Mouse (Mus musculus) spleen, adult 12 weeks (tissue): ENCODE measurements around the gene Ms4a10.

Experiments
- DNase-seq: peaks from one replicate; pipeline ENCODE4 v3.0.0; 2022; ENCODE audit warnings: low spot score

Ms4a10 gene

DNA sequence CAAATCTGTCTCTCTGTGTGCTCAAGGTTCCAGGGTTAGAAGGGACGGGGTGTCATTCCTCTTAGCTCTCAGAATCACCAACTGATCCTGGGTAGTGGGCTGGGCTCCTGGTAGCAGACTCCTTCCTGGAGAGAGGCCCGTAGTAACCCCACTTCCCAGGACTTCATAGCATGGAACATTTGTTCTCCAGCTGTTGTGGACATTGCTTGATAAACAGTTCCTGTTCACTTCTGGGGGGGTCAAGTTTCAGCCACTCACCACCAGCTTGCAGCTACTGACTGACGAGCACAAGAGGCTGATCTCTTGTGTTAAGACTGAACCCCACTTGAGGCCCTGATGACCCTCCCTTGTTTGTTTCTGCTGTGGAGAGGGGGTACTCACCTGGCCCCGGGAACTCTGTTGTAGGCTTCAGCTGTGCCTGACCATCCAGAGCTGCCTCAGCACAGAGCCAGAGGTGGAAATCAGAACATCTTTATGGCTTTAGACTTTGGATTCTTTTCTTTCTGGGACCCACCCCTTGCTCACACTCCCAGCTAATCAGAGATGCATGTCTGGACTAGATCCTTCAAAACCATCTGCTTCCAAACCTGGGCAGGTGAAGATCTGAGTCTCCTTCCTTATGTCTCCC lies at the start of gene Ms4a10:
Ms4a10 (minus strand) TSS at position 433 of the 628 bp plus-strand sequence.
- DNase-seq = no peak

- no peak for DNase-seq
Observed at GRCm38 (mm10) chr19:11022382-11022781, 47.9 kb upstream of the Ms4a10 start.

- DNase-seq = no peak
Observed at GRCm38 (mm10) chr19:11017891-11018290, 43.4 kb upstream of the Ms4a10 start, which contains the start of gene Ms4a18. Gene Ms4a18 (minus strand): TSS chr19:11018031.

- no peak for DNase-seq
Observed at GRCm38 (mm10) chr19:11017251-11017650, 42.8 kb upstream of the Ms4a10 start.

DNA sequence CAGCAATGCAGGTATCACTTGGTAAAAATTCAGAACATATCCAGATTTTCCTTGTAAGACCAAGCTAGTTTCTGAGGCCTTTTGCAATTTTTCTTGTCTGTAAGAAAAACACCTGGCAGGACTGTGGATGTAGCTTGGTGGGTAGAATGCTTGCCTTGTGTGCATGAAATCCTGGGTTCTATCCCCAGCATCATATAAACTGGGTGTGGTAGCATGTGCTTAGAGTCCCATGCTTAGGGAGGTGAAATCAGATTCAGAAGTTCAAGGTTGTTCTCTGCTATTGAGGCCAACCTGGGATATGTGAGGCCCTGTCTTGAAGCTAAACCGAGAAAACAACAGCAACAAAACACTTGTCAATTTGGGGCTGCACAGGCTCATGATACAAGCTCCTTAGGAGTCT lies 41.5 kb upstream of the Ms4a10 start:
- no peak for DNase-seq

GRCm38 (mm10) chr19:11015468-11015867 lies 41.0 kb upstream of the Ms4a10 start:
- DNase-seq = no peak

DNA sequence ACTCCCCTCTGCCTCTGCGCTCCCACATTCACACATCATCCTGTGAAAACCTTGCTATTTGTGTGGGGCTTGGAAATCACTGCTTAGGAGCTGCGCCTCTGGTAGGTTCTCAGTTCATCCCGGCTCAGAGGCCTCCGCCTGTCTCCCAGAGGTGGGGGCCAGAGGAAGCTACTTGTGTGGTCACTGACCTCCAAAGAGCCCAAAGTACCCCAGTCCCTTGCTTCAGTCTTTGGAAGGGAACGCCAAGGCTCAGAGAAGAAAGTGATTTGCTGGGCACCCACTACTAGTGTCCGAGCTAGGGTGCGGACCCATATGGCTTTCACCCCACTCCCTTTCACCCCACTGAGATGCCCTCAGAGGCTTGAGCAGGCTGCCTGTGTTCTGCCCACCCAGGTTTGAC lies 18.7 kb upstream of the Ms4a10 start, which contains the start of gene Ms4a15:
Ms4a15 (minus strand) TSS at position 101 of the 400 bp plus-strand sequence.
- DNase-seq = no peak

- DNase-seq = no peak
Observed at GRCm38 (mm10) chr19:10991911-10992310, 17.4 kb upstream of the Ms4a10 start.

GRCm38 (mm10) chr19:10990751-10991150 lies 16.3 kb upstream of the Ms4a10 start:
- no peak for DNase-seq

DNA sequence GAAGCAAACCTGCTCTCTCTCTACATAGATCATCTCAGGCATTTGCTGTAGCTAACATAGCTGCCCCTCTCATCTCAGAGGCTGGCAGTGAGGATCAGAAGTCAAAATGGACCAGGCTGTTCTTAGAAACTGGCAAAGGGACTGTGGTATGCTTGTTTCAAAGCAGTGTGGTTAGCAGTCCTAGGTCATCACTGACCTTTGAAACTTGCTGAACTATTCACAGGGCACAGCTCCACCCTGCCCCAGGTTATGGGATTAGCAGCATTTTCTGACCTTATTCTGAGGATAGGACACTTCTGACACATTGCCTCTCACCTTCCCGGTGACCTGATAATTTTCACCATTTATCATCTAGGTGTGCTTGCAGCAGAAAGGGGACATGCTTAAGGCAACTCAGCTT lies 14.1 kb upstream of the Ms4a10 start:
- DNase-seq = no peak

DNA sequence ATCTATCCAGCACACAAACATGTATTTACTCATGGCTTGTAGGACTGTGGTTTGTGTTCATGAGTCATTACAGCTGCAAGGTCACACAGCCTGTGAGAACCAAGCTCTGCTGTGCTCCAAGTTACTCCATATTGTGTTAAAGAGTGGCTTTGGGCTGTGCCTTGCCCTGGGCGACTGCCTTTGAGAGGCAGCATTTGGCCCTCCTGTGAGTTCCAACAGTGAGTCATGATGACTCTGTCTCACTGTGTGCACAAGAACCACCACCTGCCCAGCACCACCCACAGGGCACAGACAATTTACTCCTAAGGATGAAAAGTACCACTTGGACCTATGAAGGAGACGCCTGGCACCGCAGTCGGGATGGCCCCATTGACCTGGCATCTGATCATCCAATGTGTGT lies 11.4 kb upstream of the Ms4a10 start:
- no peak for DNase-seq

DNA sequence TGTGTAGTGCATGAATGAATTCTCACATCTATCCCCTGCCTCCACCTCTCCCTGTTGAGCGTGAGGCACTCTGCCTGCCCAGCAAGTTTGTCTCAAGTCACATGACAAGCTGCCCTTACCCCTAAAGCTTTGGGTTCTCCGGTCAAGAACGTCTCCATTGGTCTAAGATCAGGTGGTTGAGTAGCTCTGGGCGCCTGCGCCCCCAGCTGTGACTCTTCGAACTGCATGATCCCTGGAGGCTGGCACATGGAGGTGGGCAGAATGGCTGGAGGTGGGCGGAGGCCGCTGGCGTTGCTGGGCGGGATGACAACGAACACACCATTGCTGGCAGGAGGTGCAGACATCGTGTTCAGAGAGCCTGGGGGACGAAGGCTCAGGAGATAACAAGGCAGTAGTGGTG lies 10.1 kb upstream of the Ms4a10 start:
- no peak for DNase-seq

DNA sequence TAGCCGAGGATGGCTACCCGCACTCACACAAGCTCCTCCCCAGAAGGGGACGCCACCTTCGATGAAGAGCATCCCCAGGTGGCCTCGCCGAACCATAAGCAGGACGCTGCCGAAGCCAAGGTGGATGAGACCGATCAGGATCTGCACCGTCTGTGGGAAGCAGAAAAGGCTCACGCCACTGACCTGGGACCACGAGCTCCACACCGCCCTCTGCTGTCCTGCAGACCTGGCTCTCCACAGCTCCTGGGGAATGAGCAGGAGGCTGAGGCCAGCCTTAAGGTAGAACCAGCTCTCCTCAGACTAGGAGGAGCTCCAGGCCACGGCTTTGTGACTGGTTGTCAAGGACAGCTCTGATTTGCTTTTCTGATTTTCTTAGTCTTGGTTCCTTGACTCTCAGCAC lies 8.7 kb upstream of the Ms4a10 start:
- no peak for DNase-seq

- no peak for DNase-seq
Observed at GRCm38 (mm10) chr19:10980210-10980609, 5.7 kb upstream of the Ms4a10 start.

- peak; percentile 68 for DNase-seq
Observed at GRCm38 (mm10) chr19:10979184-10980168, 5.0 kb upstream of the Ms4a10 start.

- DNase-seq = no peak
Observed at GRCm38 (mm10) chr19:10976318-10976717, 1.8 kb upstream of the Ms4a10 start.

GRCm38 (mm10) chr19:10975187-10975586 lies 717 bp upstream of the Ms4a10 start:
- no peak for DNase-seq

DNA sequence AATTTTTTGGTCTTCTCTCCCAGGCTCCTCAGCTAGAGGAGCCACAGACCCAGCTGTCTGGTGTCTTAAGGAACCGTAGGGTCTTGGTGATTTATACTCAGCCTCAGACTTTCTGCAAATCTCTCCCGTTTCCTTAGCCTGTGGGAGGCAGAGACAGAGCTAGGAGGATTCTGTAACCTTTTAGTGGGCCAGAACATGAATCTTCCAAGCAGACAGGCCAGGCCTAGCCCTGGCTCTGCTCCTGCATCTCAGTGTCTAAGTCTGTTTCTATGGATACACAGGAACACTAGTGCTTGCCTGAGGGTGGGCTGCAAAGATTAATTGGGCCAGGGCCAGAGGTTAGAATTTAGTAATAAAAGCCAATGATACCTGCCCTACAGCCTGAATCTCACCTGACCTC lies 1.3 kb downstream of the Ms4a10 start:
- no peak for DNase-seq

DNA sequence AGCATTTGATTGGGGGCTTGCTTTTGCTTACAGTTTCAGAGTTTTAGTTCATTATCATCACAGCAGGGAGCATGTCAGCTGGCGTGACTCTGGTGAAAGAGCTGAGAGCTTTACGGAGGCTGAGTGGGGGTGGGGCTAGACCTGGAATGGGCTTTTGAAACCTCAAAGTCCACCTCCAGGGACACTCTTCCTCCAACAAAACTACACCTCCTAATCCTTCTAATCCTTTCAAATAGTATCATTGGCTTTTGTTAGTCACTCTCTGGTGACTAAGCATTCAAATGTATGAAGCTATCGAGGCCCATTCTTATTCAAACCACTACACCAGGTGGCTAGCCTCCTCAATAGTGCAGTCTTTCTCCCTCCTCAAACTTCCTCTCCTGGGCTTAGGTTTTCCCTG lies 1.8 kb downstream of the Ms4a10 start:
- no peak for DNase-seq

DNA sequence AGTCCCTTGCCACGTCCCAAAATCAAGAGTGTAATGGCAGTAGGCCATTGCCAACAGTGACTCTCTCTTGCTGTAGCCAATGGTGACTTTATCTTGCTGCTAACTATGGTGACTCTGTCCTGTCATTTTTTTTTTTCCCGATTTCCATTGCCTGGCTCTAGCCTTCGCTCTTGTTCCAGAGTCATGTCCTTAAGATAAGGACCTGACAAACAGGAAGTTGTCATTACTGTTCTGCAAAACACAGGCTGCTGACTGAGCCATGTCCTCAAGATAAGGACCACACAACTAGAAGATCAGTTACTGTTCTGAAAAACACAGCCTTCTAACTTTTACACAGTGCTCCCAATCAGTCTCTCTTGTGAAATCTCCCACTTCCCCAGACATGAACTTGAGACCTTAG lies 4.0 kb downstream of the Ms4a10 start:
- no peak for DNase-seq

- DNase-seq = no peak
Observed at GRCm38 (mm10) chr19:10968578-10968977, 5.9 kb downstream of the Ms4a10 start.

GRCm38 (mm10) chr19:10965721-10966120 lies 8.7 kb downstream of the Ms4a10 start:
- DNase-seq = no peak

DNA sequence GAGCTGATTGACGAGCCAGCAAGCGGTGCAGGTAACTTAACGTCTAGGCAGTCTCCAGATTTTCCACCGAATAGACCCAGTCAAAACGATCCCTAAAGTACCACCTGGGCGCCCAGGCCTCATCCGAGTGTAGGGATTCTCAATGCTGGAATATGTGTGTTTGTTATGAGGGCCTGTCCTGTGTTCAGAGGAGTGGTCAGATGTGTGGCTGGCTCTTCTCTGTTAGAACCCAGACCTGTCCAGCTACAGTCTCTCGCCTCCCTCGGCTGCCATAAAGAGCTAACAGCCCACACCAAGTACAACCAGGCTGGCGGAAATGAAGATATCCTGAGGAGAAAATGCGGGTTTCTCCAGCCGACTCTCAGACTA lies 14.5 kb downstream of the Ms4a10 start:
- DNase-seq = no peak
